Mouse (Mus musculus) limb, embryonic 14.5 days (tissue): ENCODE results near the gene Irf6. TPM values are rescaled to one million over a fixed set of nuclear protein-coding genes. Genes with fewer than 3 reads are reported as not detected.

Source experiments
- ATAC-seq: fragments of 200-750 bp; cut with Nextera tagmentation; 2 replicates; pipeline ENCODE4 v1.8.0; 2017; ENCODE audit warnings: low read depth, moderate number of reproducible peaks, moderate TSS enrichment; ENCODE audit not compliant: low FRiP score
- DNase-seq: peaks from one replicate; pipeline ENCODE4 v3.0.0-alpha.2; 2015; ENCODE audit warnings: low spot score
- H3K27ac ChIP-seq: fragments of 300-500 bp; sonication (generic); replicated peaks from 2 replicates; pipeline ENCODE4 v1.5.1; 2014; ENCODE audit warnings: low read depth, mild to moderate bottlenecking, low read length, moderate library complexity, mixed read lengths
- H3K27me3 ChIP-seq: fragments of 300-500 bp; sonication (generic); 2 replicates; pipeline ENCODE4 v1.6.1; 2014; ENCODE audit warnings: low read length, mixed read lengths; ENCODE audit not compliant: control insufficient read depth, insufficient read depth
- H3K36me3 ChIP-seq: fragments of 300-500 bp; sonication (generic); 2 replicates; pipeline ENCODE4 v1.6.1; 2014; ENCODE audit warnings: mild to moderate bottlenecking, low read length, moderate library complexity, mixed read lengths; ENCODE audit not compliant: control insufficient read depth, insufficient read depth
- H3K4me1 ChIP-seq: fragments of 300-500 bp; sonication (generic); 2 replicates; pipeline ENCODE4 v1.6.1; 2014; ENCODE audit warnings: antibody characterized with exemption, low read length, mixed read lengths; ENCODE audit not compliant: control insufficient read depth, insufficient read depth
- H3K4me2 ChIP-seq: fragments of 300-500 bp; sonication (generic); replicated peaks from 2 replicates; pipeline ENCODE4 v1.6.1; 2014; ENCODE audit warnings: low read depth, mild to moderate bottlenecking, low read length, moderate library complexity; ENCODE audit not compliant: severe bottlenecking
- H3K4me3 ChIP-seq: fragments of 300-500 bp; sonication (generic); replicated peaks from 2 replicates; pipeline ENCODE4 v1.5.1; 2014; ENCODE audit warnings: low read length
- H3K9ac ChIP-seq: fragments of 300-500 bp; sonication (generic); 2 replicates; pipeline ENCODE4 v1.6.1; 2014; ENCODE audit warnings: mild to moderate bottlenecking, low read depth, low read length, moderate library complexity; ENCODE audit not compliant: severe bottlenecking
- H3K9me3 ChIP-seq: fragments of 300-500 bp; sonication (generic); 2 replicates; pipeline ENCODE4 v1.6.1; 2016; ENCODE audit warnings: low read length; ENCODE audit not compliant: control insufficient read depth
- POLR2A ChIP-seq: fragments of 200-500 bp; IDR thresholded peaks from 2 replicates; pipeline ENCODE4 v1.8.0; 2012; ENCODE audit warnings: inconsistent platforms, mild to moderate bottlenecking, moderate library complexity, borderline replicate concordance; ENCODE audit not compliant: insufficient read depth, insufficient read length; ENCODE audit errors: extremely low read depth
- WGBS: fragments of 180-500 bp; shearing (Covaris S2); extraction: QIAGEN DNeasy Blood & Tissue Kit; methylation state at CpG from one replicate; pipeline ENCODE4 v1.1.7; 2014; 5-methylcytosine and 5-hydroxymethylcytosine counted together
- polyA plus RNA-seq, 2 experiments: library from polyadenylated mRNA; depleted of rRNA in 1 of 2; stranded (reverse) in 1 of 2; unstranded in 1 of 2; fragments of >200 nt; fragmentation: Nextera tagmentation in 1 of 2; extraction: Ambion mirVana in 1 of 2; gene quantifications; 2 replicates each; pipeline versions ENCODE4 v1.2.1 to v1.2.3; 2012 to 2014

Gene Irf6
- polyA plus RNA-seq, 2 experiments = 23.5 to 50.0 TPM

GRCm38 (mm10) chr1:193128055-193128454 is 24.9 kb upstream of the Irf6 start:
- Histone ChIP-seq H3K36me3 (peaks cover 39% of the 10 kb centered on the region), H3K27ac (no peak overlapping the region), H3K27me3 (no peaks in the 10 kb centered on the region), H3K4me2 (no peak overlapping the region), H3K4me3 (no peak overlapping the region), H3K9me3 (no peaks in the 10 kb centered on the region), H3K4me1 (peaks cover 5% of the 10 kb centered on the region; the same call in 1 of the 2 replicates), H3K9ac (no peak overlapping the region)
- no peak for TF ChIP-seq POLR2A
- ATAC-seq (no peak), DNase-seq (no peak)
- 97% methylated on average over 6 of the region's 6 CpGs for whole genome bisulfite sequencing

GRCm38 (mm10) chr1:193129321-193129720 is 23.6 kb upstream of the Irf6 start:
- H3K4me2 ChIP-seq = peak overlapping the region; percentile 66
- peak overlapping the region; percentile 82 for H3K9ac ChIP-seq
- no peak for TF ChIP-seq POLR2A
- whole genome bisulfite sequencing = 24% methylated on average over 5 of the region's 5 CpGs
- no peaks in the 10 kb centered on the region for H3K27me3 ChIP-seq
- peak overlapping the region; percentile 98 for H3K4me3 ChIP-seq
- H3K4me1 ChIP-seq = peaks cover 5% of the 10 kb centered on the region; the same call in 1 of the 2 replicates
- peaks cover 28% of the 10 kb centered on the region for H3K36me3 ChIP-seq
- ATAC-seq (no peak), DNase-seq (no peak)
- no peaks in the 10 kb centered on the region for H3K9me3 ChIP-seq
- no peak overlapping the region for H3K27ac ChIP-seq

- under 1% methylated on average over 61 of the region's 61 CpGs for WGBS
- H3K36me3 ChIP-seq = peaks cover 22% of the 10 kb centered on the region
- ATAC-seq = peak; percentile 91
- peak within 1 kb of the TSS; percentile 82 for H3K9ac ChIP-seq
- H3K9me3 ChIP-seq = no peaks in the 10 kb centered on the region
- peak; percentile 52; the same call in 1 of the 2 replicates for TF ChIP-seq POLR2A
- DNase-seq = peak; percentile 99
- no peak within 1 kb of the TSS for H3K27ac ChIP-seq
- H3K27me3 ChIP-seq = no peaks in the 10 kb centered on the region
- peak within 1 kb of the TSS; percentile 98 for H3K4me3 ChIP-seq
- peak within 1 kb of the TSS; percentile 66 for H3K4me2 ChIP-seq
- peaks cover 5% of the 10 kb centered on the region; the same call in 1 of the 2 replicates for H3K4me1 ChIP-seq
Measured at GRCm38 (mm10) chr1:193129786-193130455, 23.0 kb upstream of the Irf6 start, which contains the start of gene Diexf. Gene Diexf, minus strand, starts transcription at chr1:193130272.

GRCm38 (mm10) chr1:193130456-193130825 is 22.5 kb upstream of the Irf6 start:
- no peaks in the 10 kb centered on the region for H3K9me3 ChIP-seq
- H3K9ac ChIP-seq = 0 out of 2 replicates have a peak overlapping the region, but pooled peaks have one; percentile 31
- DNase-seq (no peak), ATAC-seq (peak; percentile 29; the same call in 1 of the 2 replicates)
- H3K27ac ChIP-seq = no peak overlapping the region
- WGBS = 30% methylated on average over 11 of the region's 11 CpGs
- peaks cover 20% of the 10 kb centered on the region for H3K36me3 ChIP-seq
- TF ChIP-seq POLR2A = no peak
- H3K4me2 ChIP-seq = peak overlapping the region; percentile 66
- H3K27me3 ChIP-seq = no peaks in the 10 kb centered on the region
- H3K4me3 ChIP-seq = peak overlapping the region; percentile 98
- H3K4me1 ChIP-seq = peaks cover 5% of the 10 kb centered on the region; the same call in 1 of the 2 replicates

GRCm38 (mm10) chr1:193130839-193131238 is 22.1 kb upstream of the Irf6 start:
- no peak for ATAC-seq
- Histone ChIP-seq H3K27me3 (no peaks in the 10 kb centered on the region), H3K27ac (no peak overlapping the region), H3K4me2 (peak overlapping the region; percentile 66; the same call in 1 of the 2 replicates), H3K4me3 (no peak overlapping the region), H3K9ac (no peak overlapping the region), H3K36me3 (peaks cover 20% of the 10 kb centered on the region), H3K4me1 (peaks cover 5% of the 10 kb centered on the region; the same call in 1 of the 2 replicates), H3K9me3 (no peaks in the 10 kb centered on the region)
- 66% methylated on average over 8 of the region's 8 CpGs for WGBS
- DNase-seq = no peak
- TF ChIP-seq POLR2A = no peak
